Mouse (Mus musculus): ENCODE results near the gene Ak8. TPM values are rescaled to one million over a fixed set of nuclear protein-coding genes. Genes with fewer than 3 reads are reported as not detected.

Ak8 gene
- total and polyA plus RNA-seq, 3 experiments: 1.5 to 2.6 TPM; not detected in 1

GRCm38 (mm10) chr2:28818866-28819265 lies 118.9 kb downstream of the Ak8 start:
- no peak for TF ChIP-seq RAD21 (IDR thresholded peaks at IDR 0.05; ENCODE audit: low read depth, low read length)
- TF ChIP-seq MXI1 (IDR thresholded peaks at IDR 0.05; ENCODE audit: low read depth, low read length): no peak
- no peak for TF ChIP-seq USF2 (IDR thresholded peaks at IDR 0.05; ENCODE audit: borderline replicate concordance in 1 of 2, insufficient read depth in 1 of 2, low read depth in 1 of 2, low read length in 2 of 2)
- TF ChIP-seq MAFK (IDR thresholded peaks at IDR 0.05; ENCODE audit: borderline replicate concordance, low read depth, low read length): no peak
- no peak for TF ChIP-seq CHD1 (IDR thresholded peaks at IDR 0.05; ENCODE audit: low read depth, low read length)
- no peak for TF ChIP-seq POLR2A (IDR thresholded peaks at IDR 0.05; ENCODE audit: control insufficient read depth in 1 of 2, insufficient read depth in 1 of 2, low read depth in 1 of 2, low read length in 2 of 2, poor library complexity in 1 of 2)
- TF ChIP-seq EP300 (IDR thresholded peaks at IDR 0.05; ENCODE audit: low read depth in 1 of 2, low read length in 2 of 2): no peak
- TF ChIP-seq MEF2A (IDR thresholded peaks at IDR 0.05; ENCODE audit: extremely low read depth, insufficient replicate concordance, low read depth, low read length, poor library complexity, severe bottlenecking): no peak
- no peak for TF ChIP-seq BHLHE40 (IDR thresholded peaks at IDR 0.05; ENCODE audit: borderline replicate concordance, low read depth, low read length)
- TF ChIP-seq RCOR1 (IDR thresholded peaks at IDR 0.05; ENCODE audit: low read depth, low read length): no peak
- TF ChIP-seq POLR2AphosphoS2 (IDR thresholded peaks at IDR 0.05; ENCODE audit: low read length): no peak
- TF ChIP-seq MAZ (IDR thresholded peaks at IDR 0.05; ENCODE audit: low read depth, low read length): no peak
- no peaks in the 10 kb centered on the region for H3K4me1 ChIP-seq (ENCODE audit: control insufficient read depth in 1 of 2, insufficient read depth in 2 of 2, low read length in 2 of 2)

DNA sequence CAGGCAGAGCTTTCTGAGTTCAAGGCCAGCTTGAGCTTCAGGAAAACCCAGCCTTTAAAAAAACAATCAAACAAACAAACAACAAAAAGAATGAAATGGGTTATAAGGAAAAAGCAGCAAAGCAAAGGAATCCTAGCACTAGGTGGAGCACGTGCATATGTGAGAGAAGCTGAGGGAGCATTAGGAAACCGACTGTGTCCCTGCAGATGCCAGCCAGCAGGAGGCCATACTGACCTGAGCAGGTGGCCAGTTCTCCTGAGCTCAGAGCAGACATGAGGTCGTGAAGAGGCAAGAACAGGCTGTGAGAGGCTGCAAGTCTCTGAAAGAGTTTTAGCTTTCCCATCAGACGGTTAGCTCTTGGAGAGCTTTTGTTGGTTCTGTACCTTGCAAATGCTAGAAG lies 129.3 kb downstream of the Ak8 start:
- no peaks in the 10 kb centered on the region for H3K4me1 ChIP-seq (ENCODE audit: control insufficient read depth in 1 of 2, insufficient read depth in 2 of 2, low read length in 2 of 2)
- no peak overlapping the region for H3K27ac ChIP-seq (ENCODE audit: control insufficient read depth, low read depth, low read length)
- H3K9ac ChIP-seq (ENCODE audit: control insufficient read depth, low read depth, low read length, poor library complexity, severe bottlenecking): no peak overlapping the region
- TF ChIP-seq MAFK (IDR thresholded peaks at IDR 0.05; ENCODE audit: borderline replicate concordance, low read depth, low read length): no peak
- no peak for TF ChIP-seq ELF1 (IDR thresholded peaks at IDR 0.05; ENCODE audit: low read depth, low read length)
- TF ChIP-seq MYC (IDR thresholded peaks at IDR 0.05; ENCODE audit: low read depth, low read length): no peak
- no peak for TF ChIP-seq ZKSCAN1 (IDR thresholded peaks at IDR 0.05; ENCODE audit: low read depth, low read length)
- no peak for TF ChIP-seq POLR2AphosphoS2 (IDR thresholded peaks at IDR 0.05; ENCODE audit: low read length)
- TF ChIP-seq MAX (IDR thresholded peaks at IDR 0.05; ENCODE audit: low read length): no peak
- TF ChIP-seq TCF12 (IDR thresholded peaks at IDR 0.05; ENCODE audit: low read depth, low read length): no peak
- TF ChIP-seq MYB (IDR thresholded peaks at IDR 0.05; ENCODE audit: low read depth, low read length): no peak
- no peak for TF ChIP-seq EP300 (IDR thresholded peaks at IDR 0.05; ENCODE audit: low read depth in 1 of 2, low read length in 2 of 2)
- no peak for TF ChIP-seq SIN3A (IDR thresholded peaks at IDR 0.05; ENCODE audit: low read length)
- TF ChIP-seq NRF1 (IDR thresholded peaks at IDR 0.05; ENCODE audit: insufficient read depth, low read depth, low read length, poor library complexity, severe bottlenecking): no peak
- TF ChIP-seq UBTF (IDR thresholded peaks at IDR 0.05; ENCODE audit: borderline replicate concordance, insufficient read depth, low read depth, low read length): no peak
- no peak for TF ChIP-seq MAZ (IDR thresholded peaks at IDR 0.05; ENCODE audit: low read depth, low read length)
- TF ChIP-seq ZC3H11A (IDR thresholded peaks at IDR 0.05; ENCODE audit: low read depth, low read length): no peak
- TF ChIP-seq GABPA (IDR thresholded peaks at IDR 0.05; ENCODE audit: low read depth, low read length): no peak
- TF ChIP-seq E2F4 (IDR thresholded peaks at IDR 0.05; ENCODE audit: borderline replicate concordance, low read depth, low read length): no peak
- no peaks in the 10 kb centered on the region for H3K9me3 ChIP-seq (replicated peaks; ENCODE audit: insufficient read depth, low read length)
- peaks cover 22% of the 10 kb centered on the region for H3K79me2 ChIP-seq (ENCODE audit: control insufficient read depth, insufficient read depth, low read length, poor library complexity)
- peaks cover 0 to 17% of the 10 kb centered on the region in 2 experiments for H3K36me3 ChIP-seq (ENCODE audit: control insufficient read depth in 1 of 2, insufficient read depth in 2 of 2, low read length in 2 of 2)
- H3K4me3 ChIP-seq (ENCODE audit: control insufficient read depth in 1 of 2, insufficient read depth in 1 of 2, low read depth in 2 of 2, low read length in 2 of 2): no peak overlapping the region
- no peaks in the 10 kb centered on the region for H3K27me3 ChIP-seq (ENCODE audit: control insufficient read depth in 1 of 2, insufficient read depth in 2 of 2, low read length in 2 of 2)
- DNase-seq (ENCODE audit: low read depth, low spot score): no peak

More at GRCm38 (mm10) chr2:28818866-28819265, 118.9 kb downstream of the Ak8 start:
- Histone ChIP-seq H3K4me3 (ENCODE audit: control insufficient read depth in 1 of 2, insufficient read depth in 1 of 2, low read depth in 2 of 2, low read length in 2 of 2) (no peak overlapping the region), H3K27ac (ENCODE audit: control insufficient read depth, low read depth, low read length) (no peak overlapping the region), H3K27me3 (ENCODE audit: control insufficient read depth in 1 of 2, insufficient read depth in 2 of 2, low read length in 2 of 2) (no peaks in the 10 kb centered on the region), H3K79me2 (ENCODE audit: control insufficient read depth, insufficient read depth, low read length, poor library complexity) (no peaks in the 10 kb centered on the region), H3K9ac (ENCODE audit: control insufficient read depth, low read depth, low read length, poor library complexity, severe bottlenecking) (no peak overlapping the region), H3K36me3 (ENCODE audit: control insufficient read depth in 1 of 2, insufficient read depth in 2 of 2, low read length in 2 of 2) (peaks cover 0 to 1% of the 10 kb centered on the region in 2 experiments; a peak in 1 of 4 replicates), H3K9me3 (replicated peaks; ENCODE audit: insufficient read depth, low read length) (no peaks in the 10 kb centered on the region)
- DNase-seq (ENCODE audit: low read depth, low spot score): no peak
